Comparison of ENCODE assay signal across 8 mouse cellular contexts in genomic region chr2:170183851-170184174, GRCm38 (mm10). TPM values are rescaled to one million over a fixed set of nuclear protein-coding genes. Genes with fewer than 3 reads are reported as not detected.
DNase-seq lines count a peak whose midpoint lies in the region; ATAC-seq and TF ChIP-seq lines count a peak whose summit lies in the region.

No protein-coding gene starts in this region.

- DNase-seq in ES-E14 (ENCODE audit: low read depth, low spot score) = no peak
- peak; percentile 74 for DNase-seq in lung, postnatal 0 days (ENCODE audit: low spot score)
- DNase-seq in cerebellum, adult 2 months = no peak
- no peak for DNase-seq in left cerebral cortex, adult 18-20 months (ENCODE audit: low spot score in 2 of 2)

- no peaks in the 10 kb centered on the region for H3K27me3 ChIP-seq in erythroblast, embryonic 14.5 days (ENCODE audit: control insufficient read depth)
- H3K27me3 ChIP-seq in hindbrain, embryonic 12.5 days = no peaks in the 10 kb centered on the region
- no peaks in the 10 kb centered on the region for H3K27me3 ChIP-seq in lung, postnatal 0 days (replicated peaks; ENCODE audit: insufficient read depth, low read length)
- no peaks in the 10 kb centered on the region for H3K27me3 ChIP-seq in cerebellum, adult 2 months (ENCODE audit: control insufficient read depth, insufficient read depth, low read length)

- H3K4me2 ChIP-seq in hindbrain, embryonic 12.5 days (replicated peaks) = peak overlapping the region; percentile 68
- peak overlapping the region; percentile 63 for H3K4me2 ChIP-seq in lung, postnatal 0 days (replicated peaks; ENCODE audit: low read depth, low read length)

- no peak for TF ChIP-seq POLR2A in cerebellum, adult 2 months (IDR thresholded peaks at IDR 0.05; ENCODE audit: borderline replicate concordance, insufficient read depth, low read length)

- H3K36me3 ChIP-seq in erythroblast, embryonic 14.5 days (ENCODE audit: control insufficient read depth) = no peaks in the 10 kb centered on the region
- no peaks in the 10 kb centered on the region for H3K36me3 ChIP-seq in ES-E14 (ENCODE audit: control insufficient read depth, insufficient read depth, low read length, poor library complexity, severe bottlenecking)
- no peaks in the 10 kb centered on the region for H3K36me3 ChIP-seq in hindbrain, embryonic 12.5 days
- no peaks in the 10 kb centered on the region for H3K36me3 ChIP-seq in lung, postnatal 0 days (ENCODE audit: insufficient read depth, low read length)

- H3K9ac ChIP-seq in ES-E14 (ENCODE audit: insufficient read depth, low read depth, low read length, poor library complexity, severe bottlenecking) = peak overlapping the region; percentile 50; the same call in 1 of the 2 replicates
- no peak overlapping the region for H3K9ac ChIP-seq in hindbrain, embryonic 12.5 days
- no peak overlapping the region for H3K9ac ChIP-seq in lung, postnatal 0 days (replicated peaks; ENCODE audit: low read depth)

- H3K4me1 ChIP-seq in erythroblast, embryonic 14.5 days (ENCODE audit: control insufficient read depth) = peaks cover 21% of the 10 kb centered on the region
- H3K4me1 ChIP-seq in ES-E14 (ENCODE audit: control insufficient read depth in 2 of 2, insufficient read depth in 2 of 2, low read length in 2 of 2, poor library complexity in 1 of 2) = peaks cover 0 to 15% of the 10 kb centered on the region in 2 experiments; a peak in 3 of 4 replicates
- H3K4me1 ChIP-seq in hindbrain, embryonic 12.5 days = peaks cover 8% of the 10 kb centered on the region; the same call in 1 of the 2 replicates
- no peaks in the 10 kb centered on the region; the same call in 1 of the 2 replicates for H3K4me1 ChIP-seq in lung, postnatal 0 days (ENCODE audit: insufficient read depth, low read depth, low read length)
- no peaks in the 10 kb centered on the region for H3K4me1 ChIP-seq in cerebellum, adult 2 months (ENCODE audit: control insufficient read depth, insufficient read depth, low read length)

- H3K4me3 ChIP-seq in erythroblast, embryonic 14.5 days (replicated peaks) = peak overlapping the region; percentile 65
- H3K4me3 ChIP-seq in ES-E14 (ENCODE audit: insufficient read depth in 1 of 2, low read depth in 1 of 2, low read length in 2 of 2, poor library complexity in 1 of 2, severe bottlenecking in 1 of 2) = peak overlapping the region; percentile 20 to 41; a peak in 2 of 4 replicates
- peak overlapping the region; percentile 46 for H3K4me3 ChIP-seq in hindbrain, embryonic 12.5 days
- peak overlapping the region; percentile 34; the same call in 1 of the 2 replicates for H3K4me3 ChIP-seq in lung, postnatal 0 days (ENCODE audit: low read depth, low read length)
- no peak overlapping the region for H3K4me3 ChIP-seq in cerebellum, adult 2 months (replicated peaks; ENCODE audit: insufficient read depth, low read depth, low read length)

- H3K27ac ChIP-seq in ES-E14 (ENCODE audit: insufficient read depth, low read depth, low read length, poor library complexity, severe bottlenecking) = peak overlapping the region; percentile 84
- no peak overlapping the region for H3K27ac ChIP-seq in hindbrain, embryonic 12.5 days
- H3K27ac ChIP-seq in lung, postnatal 0 days (ENCODE audit: low read length) = peak overlapping the region; percentile 76; the same call in 1 of the 2 replicates
- no peak overlapping the region for H3K27ac ChIP-seq in cerebellum, adult 2 months (ENCODE audit: insufficient read depth, low read length)

- ATAC-seq in erythroblast, adult 5-6 weeks (replicated peaks; ENCODE audit: low FRiP score, poor library complexity, severe bottlenecking) = no peak
- ATAC-seq in hindbrain, embryonic 12.5 days (ENCODE audit: low FRiP score) = no peak
- no peak for ATAC-seq in lung, postnatal 0 days
- no peak for ATAC-seq in erythroid progenitor cell, adult 5-6 weeks (replicated peaks; ENCODE audit: low FRiP score, poor library complexity, severe bottlenecking)

- WGBS in hindbrain, embryonic 12.5 days = 70% methylated on average over 4 of the region's 4 CpGs
- WGBS in lung, postnatal 0 days = 45% methylated on average over 4 of the region's 4 CpGs
- WGBS in cerebellum, adult 2 months = 71% methylated on average over 4 of the region's 4 CpGs

- TF ChIP-seq CTCF in lung, postnatal 0 days (IDR thresholded peaks at IDR 0.05) = no peak
- no peak for TF ChIP-seq CTCF in cerebellum, adult 2 months (IDR thresholded peaks at IDR 0.05; ENCODE audit: borderline replicate concordance, insufficient read depth, low read depth, low read length)

- H3K9me3 ChIP-seq in erythroblast, embryonic 14.5 days (ENCODE audit: control insufficient read depth, low read length) = no peaks in the 10 kb centered on the region
- H3K9me3 ChIP-seq in ES-E14 (ENCODE audit: control insufficient read depth, insufficient read depth, low read depth, low read length) = no peaks in the 10 kb centered on the region
- H3K9me3 ChIP-seq in hindbrain, embryonic 12.5 days (replicated peaks) = no peaks in the 10 kb centered on the region
- no peaks in the 10 kb centered on the region for H3K9me3 ChIP-seq in lung, postnatal 0 days (ENCODE audit: low read length)

- in situ Hi-C loops in ES-E14 (cut with MboI; ENCODE audit: low sequenced_read_pairs in 2 of 2, unreplicated experiment in 2 of 2) = no loop called here

- no peak for TF ChIP-seq EP300 in lung, postnatal 0 days (IDR thresholded peaks at IDR 0.05)

TF ChIP-seq in ES-E14, 5 proteins besides CTCF, POLR2A, EP300 and RAD21:
- TF ChIP-seq ZNF384 (IDR thresholded peaks at IDR 0.05; ENCODE audit: low read depth, low read length) = no peak

RNA-seq across cellular contexts. Expression of gene Zfp217, which starts 35.9 kb away (rescaled TPM):
- polyA plus RNA-seq in erythroblast, embryonic 14.5 days (2012) = 1.2 and 1.5 TPM in 2 replicates
- 75.7 and 92.6 TPM in 2 replicates for total RNA-seq in erythroblast, adult 5-6 weeks (2015; ENCODE audit: low replicate concordance)
- total RNA-seq in erythroblast, adult 5-6 weeks (2017; ENCODE audit: low replicate concordance) = 169 and 180 TPM in 2 replicates
- 23.2 and 28.4 TPM in 2 replicates for total RNA-seq in ES-E14 (2012; rRNA removed)
- 3.7 and 3.9 TPM in 2 replicates for polyA plus RNA-seq in hindbrain, embryonic 12.5 days (2016; fragmentation: Nextera tagmentation; extraction: Ambion mirVana)
- polyA plus RNA-seq in lung, postnatal 0 days (2015; fragmentation: Nextera tagmentation; extraction: Ambion mirVana) = 4.0 and 4.4 TPM in 2 replicates
- 0.93 and 0.98 TPM in 2 replicates for polyA plus RNA-seq in cerebellum, adult 2 months (2012; rRNA removed)
- total RNA-seq in erythroid progenitor cell, adult 5-6 weeks (2015; ENCODE audit: low replicate concordance) = 19.7 and 20.9 TPM in 2 replicates
- 25.7 and 33.9 TPM in 2 replicates for total RNA-seq in erythroid progenitor cell, adult 5-6 weeks (2017; ENCODE audit: low replicate concordance)
- 1 to 10 TPM; 2.8 to 3.0 TPM for total RNA-seq in left cerebral cortex, adult 18-20 months (2021)

Comparison
In these comparisons a context has a peak if more than half of its experiments do, and no peak if none do; other contexts are left out.
1. H3K27ac ChIP-seq: peak in ES-E14 (single experiment) and lung, postnatal 0 days (single experiment); none in hindbrain, embryonic 12.5 days (single experiment) and cerebellum, adult 2 months (single experiment).